Mouse (Mus musculus) limb, embryonic 11.5 days (tissue): ENCODE data around the gene Lmntd1. TPM values are rescaled to one million over a fixed set of nuclear protein-coding genes. Genes with fewer than 3 reads are reported as not detected.
"Not testable (repeated sequence)": the region's sequence is repeated elsewhere in the genome, so short reads cannot be mapped to it uniquely, and the experiment has no call there.

Source experiments
- ATAC-seq: fragments of 200-750 bp; cut with Nextera tagmentation; 2 replicates; pipeline ENCODE4 v1.8.0; 2017; ENCODE audit warnings: low read depth; ENCODE audit not compliant: insufficient number of reproducible peaks, low FRiP score, low TSS enrichment
- DNase-seq: peaks from one replicate; pipeline ENCODE4 v3.0.0-alpha.2; 2015; ENCODE audit warnings: low spot score
- H3K27ac ChIP-seq: fragments of 300-500 bp; sonication (generic); replicated peaks from 2 replicates; pipeline ENCODE4 v1.5.1; 2014; ENCODE audit warnings: low read depth, mild to moderate bottlenecking, low read length
- H3K27me3 ChIP-seq: fragments of 300-500 bp; sonication (generic); 2 replicates; pipeline ENCODE4 v1.6.1; 2014; ENCODE audit warnings: mild to moderate bottlenecking, low read length, mixed read lengths; ENCODE audit not compliant: control insufficient read depth, insufficient read depth
- H3K36me3 ChIP-seq: fragments of 300-500 bp; sonication (generic); 2 replicates; pipeline ENCODE4 v1.6.1; 2014; ENCODE audit warnings: mild to moderate bottlenecking, low read length, moderate library complexity, mixed read lengths; ENCODE audit not compliant: control insufficient read depth, insufficient read depth
- H3K4me1 ChIP-seq: fragments of 300-500 bp; sonication (generic); 2 replicates; pipeline ENCODE4 v1.6.1; 2014; ENCODE audit warnings: low read length, mixed read lengths; ENCODE audit not compliant: control insufficient read depth, insufficient read depth
- H3K4me2 ChIP-seq: fragments of 300-500 bp; sonication (generic); 2 replicates; pipeline ENCODE4 v1.6.1; 2014; ENCODE audit warnings: low read depth, mild to moderate bottlenecking, moderate library complexity; ENCODE audit not compliant: severe bottlenecking
- H3K4me3 ChIP-seq: fragments of 300-500 bp; sonication (generic); 2 replicates; pipeline ENCODE4 v1.5.1; 2014; ENCODE audit warnings: low read depth, low read length
- H3K9ac ChIP-seq: fragments of 300-500 bp; sonication (generic); 2 replicates; pipeline ENCODE4 v1.6.1; 2014; ENCODE audit warnings: mild to moderate bottlenecking, low read length
- H3K9me3 ChIP-seq: fragments of 300-500 bp; sonication (generic); 2 replicates; pipeline ENCODE4 v1.6.1; 2016; ENCODE audit warnings: low read length; ENCODE audit not compliant: control insufficient read depth
- WGBS: fragments of 180-500 bp; shearing (Covaris S2); extraction: QIAGEN DNeasy Blood & Tissue Kit; methylation state at CpG from one replicate; pipeline ENCODE4 v1.1.7; 2014; 5-methylcytosine and 5-hydroxymethylcytosine counted together
- polyA plus RNA-seq: library from polyadenylated mRNA; unstranded; fragments of >200 nt; fragmentation: Nextera tagmentation; extraction: Ambion mirVana; gene quantifications from 2 replicates; pipeline ENCODE4 v1.2.1, GENCODE M21; 2014

The Lmntd1 gene
- polyA plus RNA-seq, 1 experiment from 2014 or later, result 0.37 TPM

DNA sequence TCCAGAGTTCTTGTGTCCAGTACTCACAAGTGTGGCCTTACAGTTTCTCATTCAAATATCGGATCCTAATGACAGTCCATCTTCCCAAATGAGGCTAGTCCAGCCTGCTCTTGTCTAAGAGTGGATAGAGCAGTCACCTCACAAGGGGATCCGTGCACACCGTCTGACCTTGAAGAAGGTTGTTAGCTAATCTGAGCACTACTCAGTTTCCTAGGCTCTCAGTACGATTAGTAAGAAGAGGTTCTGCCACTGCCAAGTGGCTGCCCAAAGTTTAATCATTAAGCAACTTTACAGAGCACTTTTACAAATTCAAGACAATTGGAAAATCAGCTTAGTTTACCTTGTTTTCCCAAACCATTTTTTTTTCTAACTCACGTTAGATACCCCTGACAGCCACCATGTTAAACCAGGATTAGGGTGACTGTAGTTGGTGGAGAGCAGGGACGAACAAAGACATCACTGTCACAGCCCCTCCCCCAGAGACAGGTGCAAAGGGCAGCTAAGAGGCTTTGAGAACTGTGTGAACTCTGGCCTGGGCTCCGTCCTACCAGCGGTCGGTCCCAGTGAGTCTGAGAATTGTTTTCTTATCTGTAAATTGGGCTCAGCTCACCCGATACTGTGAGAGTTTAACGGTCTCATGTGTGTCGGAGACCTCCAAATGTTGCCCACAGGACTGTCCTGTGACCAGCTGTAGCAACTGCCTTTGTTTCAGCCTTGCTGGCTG lies 275.4 kb downstream of the Lmntd1 start:
- H3K9me3 ChIP-seq, result no peaks in the 10 kb centered on the region
- 41% methylated on average over 12 of the region's 12 CpGs for WGBS
- no peak overlapping the region for H3K9ac ChIP-seq
- H3K27me3 ChIP-seq, result no peaks in the 10 kb centered on the region
- H3K27ac ChIP-seq, result no peak overlapping the region
- ATAC-seq (no peak), DNase-seq (no peak)
- no peaks in the 10 kb centered on the region for H3K4me1 ChIP-seq
- H3K4me2 ChIP-seq, result no peak overlapping the region
- no peaks in the 10 kb centered on the region for H3K36me3 ChIP-seq
- H3K4me3 ChIP-seq, result no peak overlapping the region

DNA sequence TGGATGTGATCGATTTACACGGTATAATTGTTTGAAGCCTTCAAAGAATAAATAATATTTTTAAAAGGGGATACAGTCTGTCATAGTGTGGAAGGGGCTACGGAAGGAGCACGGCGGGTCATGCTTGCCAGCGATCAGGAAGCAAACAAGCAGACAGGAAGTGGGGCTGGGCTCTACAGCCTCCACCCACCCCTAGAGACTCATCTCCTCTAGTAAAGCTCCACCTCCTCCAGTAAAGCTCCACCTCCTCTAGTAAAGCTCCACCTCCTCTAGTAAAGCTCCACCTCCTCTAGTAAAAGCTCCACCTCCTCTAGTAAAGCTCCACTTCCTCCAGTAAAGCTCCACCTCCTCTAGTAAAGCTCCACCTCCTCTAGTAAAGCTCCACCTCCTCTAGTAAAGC lies 276.6 kb downstream of the Lmntd1 start:
- not testable (repeated sequence) for H3K4me3 ChIP-seq, H3K4me1 ChIP-seq, ATAC-seq, H3K36me3 ChIP-seq, H3K27me3 ChIP-seq, DNase-seq, H3K4me2 ChIP-seq, H3K27ac ChIP-seq, H3K9ac ChIP-seq, H3K9me3 ChIP-seq
- WGBS, result 87% methylated on average over 6 of the region's 6 CpGs

DNA sequence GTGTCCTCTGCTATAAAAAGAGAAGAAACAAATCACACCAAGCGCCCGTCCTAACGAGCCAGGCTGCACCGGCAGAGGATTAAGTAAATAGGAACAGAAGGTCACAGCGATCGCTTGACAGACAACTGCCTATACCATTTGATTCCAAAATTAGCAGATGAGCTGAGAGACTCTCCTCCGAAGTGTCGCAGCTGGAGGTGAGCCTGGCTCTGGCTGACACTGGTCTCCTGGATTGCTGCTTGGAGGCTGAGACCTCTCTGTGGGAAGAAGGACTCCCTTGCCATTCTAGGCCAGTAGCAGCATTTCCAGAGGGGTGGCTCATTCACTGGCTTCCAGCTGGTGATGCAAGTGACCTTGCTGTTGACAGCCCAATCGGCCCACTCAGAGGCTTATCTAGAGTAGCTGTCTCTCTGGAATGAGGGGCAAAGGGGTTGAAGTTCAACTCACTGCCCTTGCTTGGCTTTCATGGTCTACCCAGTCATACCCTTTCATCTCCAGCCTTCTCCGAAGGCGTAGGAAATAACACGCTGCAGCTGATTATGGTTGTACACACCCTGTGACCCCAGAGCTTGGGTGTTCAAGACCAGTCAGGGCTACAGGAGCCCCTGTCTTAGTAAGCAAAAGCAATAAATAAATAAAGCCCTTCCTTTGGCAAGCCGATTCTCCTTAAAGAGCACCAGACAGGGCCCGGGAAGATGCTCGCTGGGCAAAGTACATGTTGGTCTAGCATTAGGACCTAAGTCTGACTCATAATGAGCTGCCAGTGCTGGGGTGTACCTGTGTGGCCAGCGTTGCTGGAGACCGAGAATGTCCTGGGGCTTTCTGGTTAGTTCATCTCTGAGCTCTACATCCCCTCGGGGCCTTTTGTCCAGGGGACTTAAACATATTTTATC lies 278.0 kb downstream of the Lmntd1 start:
- Histone ChIP-seq H3K4me1 (no peaks in the 10 kb centered on the region), H3K9ac (no peak overlapping the region), H3K27ac (no peak overlapping the region), H3K9me3 (no peaks in the 10 kb centered on the region), H3K36me3 (no peaks in the 10 kb centered on the region), H3K4me2 (no peak overlapping the region), H3K4me3 (no peak overlapping the region), H3K27me3 (no peaks in the 10 kb centered on the region)
- 65% methylated on average over 18 of the region's 18 CpGs for WGBS
- ATAC-seq (no peak), DNase-seq (no peak)

DNA sequence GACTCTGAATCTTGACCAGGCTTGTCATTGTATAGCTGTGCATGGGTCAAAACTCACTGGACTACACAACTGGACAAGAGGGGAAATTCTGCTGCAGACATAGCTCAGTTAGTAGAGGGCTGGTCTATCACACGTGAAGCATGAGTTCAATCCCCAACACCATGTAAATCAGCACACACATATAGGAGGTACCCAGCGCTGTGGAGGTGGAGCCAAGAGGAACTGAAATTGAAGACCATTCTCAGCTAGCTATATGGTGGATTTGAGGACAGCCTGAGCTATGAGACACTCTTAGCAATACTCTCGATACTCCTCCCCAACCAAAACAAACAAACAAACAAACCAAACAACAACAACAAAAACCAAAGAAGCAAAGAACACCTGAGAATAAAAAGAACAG lies 279.9 kb downstream of the Lmntd1 start:
- DNase-seq (no peak), ATAC-seq (no peak)
- no peak overlapping the region for H3K9ac ChIP-seq
- H3K36me3 ChIP-seq, result no peaks in the 10 kb centered on the region
- H3K9me3 ChIP-seq, result no peaks in the 10 kb centered on the region
- H3K27ac ChIP-seq, result no peak overlapping the region
- no peaks in the 10 kb centered on the region for H3K4me1 ChIP-seq
- H3K27me3 ChIP-seq, result no peaks in the 10 kb centered on the region
- H3K4me2 ChIP-seq, result no peak overlapping the region
- WGBS, result 90% methylated on average over 3 of the region's 3 CpGs
- H3K4me3 ChIP-seq, result no peak overlapping the region

DNA sequence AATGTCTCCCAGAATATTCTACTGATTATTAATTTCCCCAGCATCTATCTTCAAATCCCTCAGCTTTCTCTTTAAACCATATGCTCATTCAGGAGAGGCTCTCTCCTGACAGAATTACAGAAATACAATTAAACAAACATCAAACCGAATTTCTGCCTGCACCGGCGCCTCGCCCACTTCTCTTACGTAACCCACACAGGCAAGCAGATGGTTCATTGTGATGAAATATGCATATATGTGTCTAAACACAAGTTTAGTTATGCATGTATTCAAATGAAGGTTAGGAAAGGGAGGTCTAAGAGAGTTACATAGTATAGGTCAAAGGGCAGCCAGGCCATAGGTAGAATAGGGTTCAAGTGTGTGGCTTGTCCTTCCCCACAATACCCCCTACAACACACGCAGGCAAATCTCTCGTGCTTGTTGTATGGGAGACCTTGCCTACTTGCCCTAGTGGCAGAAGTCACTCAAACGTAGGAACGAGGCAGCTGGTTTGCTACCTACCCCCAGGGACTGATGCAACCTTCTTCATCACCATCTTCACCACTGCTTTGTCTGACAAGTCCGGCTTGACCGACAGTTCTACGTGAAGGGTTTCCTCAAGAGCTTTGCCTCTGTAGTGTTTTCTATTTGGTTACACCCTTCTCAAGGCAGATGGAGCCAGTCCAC lies 287.8 kb downstream of the Lmntd1 start:
- H3K9ac ChIP-seq, result no peak overlapping the region
- H3K4me1 ChIP-seq, result no peaks in the 10 kb centered on the region
- H3K9me3 ChIP-seq, result no peaks in the 10 kb centered on the region
- H3K36me3 ChIP-seq, result no peaks in the 10 kb centered on the region
- WGBS, result 85% methylated on average over 12 of the region's 12 CpGs
- ATAC-seq, result no peak
- H3K27me3 ChIP-seq, result no peaks in the 10 kb centered on the region
- no peak for DNase-seq
- no peak overlapping the region for H3K27ac ChIP-seq
- H3K4me2 ChIP-seq, result no peak overlapping the region
- H3K4me3 ChIP-seq, result no peak overlapping the region

DNA sequence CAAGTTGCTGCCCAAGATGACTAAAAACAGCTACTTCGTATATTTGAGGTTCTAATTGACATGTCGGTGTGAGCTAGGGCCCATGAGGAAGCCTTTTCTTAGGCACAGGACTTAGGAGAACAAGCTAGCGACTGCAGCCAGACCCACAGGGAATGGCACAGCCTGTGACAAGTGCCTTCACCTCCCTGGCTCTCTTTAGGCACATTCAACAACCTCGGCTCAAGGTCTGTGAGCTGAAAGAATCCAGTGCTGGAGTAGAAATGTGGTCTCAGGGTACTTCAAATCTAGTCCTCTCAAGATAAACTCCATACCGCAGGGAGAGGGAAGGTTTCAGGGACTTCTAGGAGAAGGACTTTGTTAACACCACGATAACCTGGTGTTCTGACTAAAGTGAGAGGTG lies 289.0 kb downstream of the Lmntd1 start:
- Histone ChIP-seq H3K4me2 (no peak overlapping the region), H3K27me3 (no peaks in the 10 kb centered on the region), H3K9ac (no peak overlapping the region), H3K9me3 (no peaks in the 10 kb centered on the region), H3K27ac (no peak overlapping the region), H3K36me3 (no peaks in the 10 kb centered on the region), H3K4me3 (no peak overlapping the region), H3K4me1 (no peaks in the 10 kb centered on the region)
- 54% methylated on average over 6 of the region's 6 CpGs for WGBS
- DNase-seq (no peak), ATAC-seq (no peak)

DNA sequence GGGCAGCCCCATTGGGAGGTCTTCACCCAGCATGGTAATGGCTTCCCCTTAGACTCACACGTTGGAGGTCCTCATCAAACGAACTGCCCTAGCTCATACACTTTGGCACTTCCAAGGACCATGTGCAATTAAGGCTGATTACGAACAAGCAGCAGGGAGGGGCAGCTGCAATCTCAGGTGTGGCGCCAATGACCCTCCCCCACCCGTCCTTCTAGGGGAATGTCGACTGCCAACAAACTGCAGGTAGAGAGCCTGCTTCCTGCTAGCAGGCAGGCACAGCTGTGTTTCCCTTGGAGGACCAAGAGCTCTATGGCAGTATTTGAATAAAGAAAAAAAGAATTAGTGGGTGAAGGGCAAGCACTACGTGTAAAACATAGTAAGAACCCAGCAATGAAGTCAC lies 289.6 kb downstream of the Lmntd1 start:
- Histone ChIP-seq H3K27me3 (no peaks in the 10 kb centered on the region), H3K27ac (no peak overlapping the region), H3K9ac (no peak overlapping the region), H3K4me1 (no peaks in the 10 kb centered on the region), H3K36me3 (no peaks in the 10 kb centered on the region), H3K4me3 (no peak overlapping the region), H3K9me3 (no peaks in the 10 kb centered on the region), H3K4me2 (no peak overlapping the region)
- no peak for DNase-seq
- 34% methylated on average over 7 of the region's 7 CpGs for WGBS
- no peak for ATAC-seq

DNA sequence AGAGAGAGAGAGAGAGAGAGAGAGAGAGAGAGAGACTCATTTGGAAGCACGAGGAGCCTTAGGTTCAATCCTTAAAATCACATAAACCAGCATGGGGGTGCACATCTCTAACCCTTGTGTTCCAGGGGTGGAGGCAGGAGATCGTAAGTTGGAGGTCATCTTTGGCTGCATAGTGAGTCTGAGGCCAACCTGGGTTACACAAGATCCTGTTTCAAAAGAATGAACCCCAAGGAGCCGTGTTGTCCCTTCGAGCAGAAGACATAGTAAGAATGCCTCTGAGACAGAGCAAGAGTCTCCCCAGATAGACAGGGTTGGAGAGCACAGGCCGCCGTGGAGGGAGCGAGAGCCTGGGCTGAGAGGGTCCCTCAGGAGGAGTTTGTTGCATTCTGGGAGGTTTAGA lies 291.9 kb downstream of the Lmntd1 start:
- no peak overlapping the region for H3K27ac ChIP-seq
- no peaks in the 10 kb centered on the region for H3K36me3 ChIP-seq
- WGBS, result 80% methylated on average over 7 of the region's 7 CpGs
- ATAC-seq, result no peak
- H3K9ac ChIP-seq, result no peak overlapping the region
- H3K4me2 ChIP-seq, result no peak overlapping the region
- H3K4me3 ChIP-seq, result no peak overlapping the region
- H3K9me3 ChIP-seq, result no peaks in the 10 kb centered on the region
- no peaks in the 10 kb centered on the region for H3K4me1 ChIP-seq
- DNase-seq, result no peak
- no peaks in the 10 kb centered on the region for H3K27me3 ChIP-seq
